Mouse (Mus musculus) liver, adult 2 months (tissue): ENCODE results near the gene 4921524J17Rik. TPM values are rescaled to one million over a fixed set of nuclear protein-coding genes. Genes with fewer than 3 reads are reported as not detected.

Experiments used
- DNase-seq: peaks from one replicate; pipeline ENCODE4 v3.0.0-alpha.2; 2011; ENCODE audit warnings: low read depth, low spot score; ENCODE audit errors: extremely low read depth
- H3K27ac ChIP-seq: fragments of 200-500 bp; replicated peaks from 2 replicates; pipeline ENCODE4 v1.5.1; 2012; ENCODE audit warnings: low read depth, mild to moderate bottlenecking, control low read depth, inconsistent platforms, low read length; ENCODE audit not compliant: insufficient read depth
- H3K27me3 ChIP-seq: fragments of 200-500 bp; 2 replicates; pipeline ENCODE4 v1.6.1; 2012; ENCODE audit warnings: mild to moderate bottlenecking, moderate library complexity, low read length, inconsistent platforms; ENCODE audit not compliant: control insufficient read depth, insufficient read depth
- H3K36me3 ChIP-seq: fragments of 200-500 bp; 2 replicates; pipeline ENCODE4 v1.6.1; 2012; ENCODE audit warnings: low read length, inconsistent platforms; ENCODE audit not compliant: control insufficient read depth, insufficient read depth
- H3K4me1 ChIP-seq: fragments of 200-500 bp; 2 replicates; pipeline ENCODE4 v1.6.1; 2011; ENCODE audit warnings: low read length; ENCODE audit not compliant: control insufficient read depth, insufficient read depth
- H3K4me3 ChIP-seq: fragments of 200-500 bp; 2 replicates; pipeline ENCODE4 v1.5.1; 2011; ENCODE audit warnings: low read depth, mild to moderate bottlenecking, control low read depth, low read length, moderate library complexity; ENCODE audit not compliant: insufficient read depth
- H3K79me2 ChIP-seq: fragments of 200-500 bp; 2 replicates; pipeline ENCODE4 v1.6.1; 2012; ENCODE audit warnings: inconsistent platforms, mild to moderate bottlenecking, low read length, moderate library complexity; ENCODE audit not compliant: control insufficient read depth, insufficient read depth
- H3K9ac ChIP-seq: fragments of 200-500 bp; 2 replicates; pipeline ENCODE4 v1.6.1; 2012; ENCODE audit warnings: low read depth, mild to moderate bottlenecking, control low read depth, inconsistent platforms, low read length
- CTCF ChIP-seq: fragments of 200-500 bp; IDR thresholded peaks from 2 replicates; pipeline ENCODE4 v1.5.1; 2011; ENCODE audit warnings: low read depth, low read length, control low read depth
- POLR2A ChIP-seq: fragments of 200-500 bp; IDR thresholded peaks from 2 replicates; pipeline ENCODE4 v1.6.1; 2011; ENCODE audit warnings: low read length, control low read depth; ENCODE audit not compliant: insufficient read depth; ENCODE audit errors: extremely low read depth
- WGBS: fragments of 180-500 bp; shearing (Covaris S2); methylation state at CpG from one replicate; pipeline ENCODE4 v1.1.7; 2018; 5-methylcytosine and 5-hydroxymethylcytosine counted together
- polyA plus RNA-seq: library from polyadenylated mRNA; depleted of rRNA; stranded (reverse); fragments of >200 nt; gene quantifications from 2 replicates; pipeline ENCODE4 v1.2.3, GENCODE M21; 2012
- total RNA-seq: library from RNA; depleted of rRNA; stranded (reverse); fragments of >200 nt; gene quantifications from 2 replicates; pipeline ENCODE4 v1.2.3, GENCODE M21; 2014

Gene 4921524J17Rik
- total and polyA plus RNA-seq, 2 experiments = 2.9 to 8.6 TPM

GRCm38 (mm10) chr8:85454750-85455149, 22.1 kb upstream of the 4921524J17Rik start:
- DNase-seq = no peak
- Histone ChIP-seq H3K27ac (no peak overlapping the region), H3K4me1 (no peaks in the 10 kb centered on the region), H3K9ac (no peak overlapping the region), H3K79me2 (no peaks in the 10 kb centered on the region), H3K27me3 (no peaks in the 10 kb centered on the region), H3K4me3 (no peak overlapping the region), H3K36me3 (no peaks in the 10 kb centered on the region)
- TF ChIP-seq POLR2A = no peak
- TF ChIP-seq CTCF = no peak
- WGBS = 77% methylated on average over 8 of the region's 8 CpGs

- H3K4me1 ChIP-seq = no peaks in the 10 kb centered on the region
- TF ChIP-seq POLR2A = no peak
- H3K27ac ChIP-seq = no peak overlapping the region
- no peak overlapping the region for H3K4me3 ChIP-seq
- H3K79me2 ChIP-seq = no peaks in the 10 kb centered on the region
- no peaks in the 10 kb centered on the region for H3K36me3 ChIP-seq
- 94% methylated on average over 2 of the region's 2 CpGs for WGBS
- no peak overlapping the region for H3K9ac ChIP-seq
- DNase-seq = no peak
- no peaks in the 10 kb centered on the region for H3K27me3 ChIP-seq
Observed at GRCm38 (mm10) chr8:85453256-85453655, 20.6 kb upstream of the 4921524J17Rik start.

- no peaks in the 10 kb centered on the region for H3K79me2 ChIP-seq
- DNase-seq = no peak
Observed at GRCm38 (mm10) chr8:85452328-85452727, 19.7 kb upstream of the 4921524J17Rik start.

GRCm38 (mm10) chr8:85450335-85450734, 17.7 kb upstream of the 4921524J17Rik start:
- Histone ChIP-seq H3K4me1 (no peaks in the 10 kb centered on the region), H3K27me3 (no peaks in the 10 kb centered on the region), H3K36me3 (no peaks in the 10 kb centered on the region), H3K4me3 (no peak overlapping the region), H3K79me2 (no peaks in the 10 kb centered on the region), H3K27ac (no peak overlapping the region), H3K9ac (no peak overlapping the region)
- DNase-seq = no peak
- TF ChIP-seq CTCF (no peak), POLR2A (no peak)
- WGBS = 90% methylated on average over 3 of the region's 3 CpGs

More at GRCm38 (mm10) chr8:85452328-85452727, 19.7 kb upstream of the 4921524J17Rik start:
- Histone ChIP-seq H3K27me3 (no peaks in the 10 kb centered on the region), H3K4me1 (no peaks in the 10 kb centered on the region), H3K9ac (no peak overlapping the region), H3K27ac (no peak overlapping the region), H3K36me3 (no peaks in the 10 kb centered on the region), H3K4me3 (no peak overlapping the region)
- 39% methylated on average over 14 of the region's 14 CpGs for WGBS
- no peak for TF ChIP-seq CTCF
- no peak for TF ChIP-seq POLR2A

- H3K36me3 ChIP-seq = no peaks in the 10 kb centered on the region
- DNase-seq = no peak
- 90% methylated on average over 15 of the region's 15 CpGs for WGBS
Observed at GRCm38 (mm10) chr8:85445936-85446685, 13.5 kb upstream of the 4921524J17Rik start.

GRCm38 (mm10) chr8:85444092-85444491, 11.5 kb upstream of the 4921524J17Rik start:
- no peaks in the 10 kb centered on the region for H3K79me2 ChIP-seq
- no peak overlapping the region for H3K4me3 ChIP-seq
- no peaks in the 10 kb centered on the region for H3K36me3 ChIP-seq
- no peak overlapping the region for H3K9ac ChIP-seq
- H3K4me1 ChIP-seq = no peaks in the 10 kb centered on the region
- no peak for TF ChIP-seq CTCF
- TF ChIP-seq POLR2A = no peak
- DNase-seq = no peak
- no peaks in the 10 kb centered on the region for H3K27me3 ChIP-seq
- no peak overlapping the region for H3K27ac ChIP-seq

More at GRCm38 (mm10) chr8:85445936-85446685, 13.5 kb upstream of the 4921524J17Rik start:
- Histone ChIP-seq H3K27ac (no peak overlapping the region), H3K4me1 (no peaks in the 10 kb centered on the region), H3K27me3 (no peaks in the 10 kb centered on the region), H3K9ac (no peak overlapping the region), H3K4me3 (no peak overlapping the region), H3K79me2 (no peaks in the 10 kb centered on the region)
- TF ChIP-seq POLR2A = no peak
- TF ChIP-seq CTCF = no peak
